Mouse (Mus musculus) bone marrow, adult 2 months (tissue): ENCODE measurements around the gene Pcsk2. TPM values are rescaled to one million over a fixed set of nuclear protein-coding genes. Genes with fewer than 3 reads are reported as not detected.

ENCODE experiments used
- H3K27ac ChIP-seq: fragments of 200-500 bp; 2 replicates; pipeline ENCODE4 v1.5.1; 2012; ENCODE audit warnings: low read depth, mild to moderate bottlenecking, control low read depth, inconsistent platforms, low read length; ENCODE audit not compliant: control insufficient read depth, poor library complexity, insufficient read depth
- H3K4me1 ChIP-seq: fragments of 200-500 bp; 2 replicates; pipeline ENCODE4 v1.6.1; 2011; ENCODE audit warnings: low read length; ENCODE audit not compliant: control insufficient read depth, insufficient read depth
- H3K4me3 ChIP-seq: fragments of 200-500 bp; replicated peaks from 2 replicates; pipeline ENCODE3; 2011; ENCODE audit warnings: mild to moderate bottlenecking, low read depth, low read length, control low read depth; ENCODE audit not compliant: control insufficient read depth
- CTCF ChIP-seq: fragments of 200-500 bp; IDR thresholded peaks from 2 replicates; pipeline ENCODE4 v1.5.1; 2011; ENCODE audit warnings: low read length, control low read depth; ENCODE audit not compliant: control insufficient read depth, insufficient read depth
- POLR2A ChIP-seq: fragments of 200-500 bp; IDR thresholded peaks from 2 replicates; pipeline ENCODE4 v1.6.1; 2011; ENCODE audit warnings: low read depth, mild to moderate bottlenecking, control low read depth, low read length, borderline replicate concordance; ENCODE audit not compliant: control insufficient read depth
- WGBS: fragments of 180-500 bp; shearing (Covaris S2); methylation state at CpG from one replicate; pipeline ENCODE4 v1.1.7; 2018; 5-methylcytosine and 5-hydroxymethylcytosine counted together
- polyA plus RNA-seq: library from polyadenylated mRNA; stranded (reverse); fragments of >200 nt; gene quantifications from 2 replicates; pipeline ENCODE4 v1.2.4, GENCODE M21; 2011; ENCODE audit warnings: low replicate concordance; ENCODE audit not compliant: missing spikeins, insufficient read depth, insufficient read length

Gene Pcsk2
- polyA plus RNA-seq, 1 experiment, result 0.97 TPM

GRCm38 (mm10) chr2:143702931-143703344 is 157.0 kb downstream of the Pcsk2 start:
- H3K4me3 ChIP-seq, result no peak overlapping the region
- TF ChIP-seq POLR2A (no peak), CTCF (no peak)
- H3K27ac ChIP-seq, result no peak overlapping the region
- no peaks in the 10 kb centered on the region for H3K4me1 ChIP-seq
- 78% methylated on average over 3 of the region's 3 CpGs for WGBS

DNA sequence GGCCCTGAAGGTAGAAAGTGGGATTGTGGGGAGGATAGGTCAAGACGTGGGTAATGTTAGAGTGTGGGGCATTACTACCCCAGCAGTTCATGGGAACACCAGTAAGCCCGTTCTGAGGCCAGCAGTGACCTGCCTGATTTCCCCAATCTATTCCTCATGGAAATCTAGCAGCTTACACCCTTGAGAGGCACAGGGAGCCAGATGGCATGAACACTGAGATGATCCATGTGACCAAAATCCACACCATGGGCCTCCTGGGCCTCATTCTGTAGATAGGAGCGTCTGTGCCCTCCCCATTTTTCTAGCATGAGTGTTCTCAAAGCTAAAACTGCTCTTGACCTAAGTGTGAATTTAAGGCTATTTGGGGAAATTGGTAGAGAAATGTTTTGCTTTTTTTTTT is 162.2 kb downstream of the Pcsk2 start:
- TF ChIP-seq CTCF, result no peak
- TF ChIP-seq POLR2A, result no peak
- WGBS, result 76% methylated on average over 3 of the region's 3 CpGs
- no peak overlapping the region for H3K4me3 ChIP-seq
- H3K4me1 ChIP-seq, result no peaks in the 10 kb centered on the region
- H3K27ac ChIP-seq, result no peak overlapping the region

- Histone ChIP-seq H3K4me3 (no peak overlapping the region), H3K27ac (no peak overlapping the region), H3K4me1 (no peaks in the 10 kb centered on the region)
- WGBS, result 24% methylated on average over 4 of the region's 4 CpGs
- TF ChIP-seq CTCF, result no peak
Observed at GRCm38 (mm10) chr2:143709249-143709648, 163.3 kb downstream of the Pcsk2 start.

DNA sequence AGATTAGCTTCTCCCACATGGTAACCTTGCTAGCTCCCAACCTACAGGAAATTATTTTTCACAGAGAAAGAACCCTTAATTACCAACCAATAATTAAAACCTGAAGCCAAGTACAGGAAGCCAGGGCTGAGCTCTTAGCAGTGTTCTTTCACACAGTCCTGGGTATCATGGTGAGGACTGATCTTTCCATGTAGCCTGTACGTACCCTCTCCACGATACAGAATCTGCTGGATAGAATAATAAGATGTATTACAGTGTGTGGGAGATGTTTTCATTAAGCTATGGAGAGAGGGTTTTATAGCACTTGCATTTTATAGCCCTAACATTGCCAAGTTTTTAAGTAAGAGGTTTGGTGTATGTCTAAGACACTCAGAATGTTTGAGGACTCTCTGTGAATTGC is 164.0 kb downstream of the Pcsk2 start:
- no peak overlapping the region for H3K4me3 ChIP-seq
- 76% methylated on average over 2 of the region's 2 CpGs for WGBS
- H3K27ac ChIP-seq, result no peak overlapping the region
- TF ChIP-seq CTCF (no peak), POLR2A (no peak)
- H3K4me1 ChIP-seq, result no peaks in the 10 kb centered on the region

DNA sequence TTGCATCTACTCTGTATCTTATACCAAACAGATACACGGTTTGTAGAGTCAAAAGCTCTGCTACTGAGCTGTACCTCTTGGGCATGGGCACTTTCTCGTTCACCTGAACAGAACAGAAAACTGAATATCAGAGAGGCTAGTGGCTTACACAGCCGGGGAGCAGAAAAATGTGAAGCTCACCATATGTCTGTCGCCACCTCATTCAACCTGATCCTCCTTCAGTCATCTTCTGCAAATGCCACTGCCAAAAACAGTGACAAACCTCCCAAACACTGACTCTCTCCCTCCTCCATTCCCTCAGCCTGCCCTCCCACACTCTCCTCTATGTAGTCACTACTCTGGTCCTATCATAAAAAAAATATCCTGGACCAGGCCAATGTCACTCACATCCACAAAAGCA is 165.9 kb downstream of the Pcsk2 start:
- TF ChIP-seq CTCF, result no peak
- no peak for TF ChIP-seq POLR2A
- no peak overlapping the region for H3K4me3 ChIP-seq
- H3K27ac ChIP-seq, result no peak overlapping the region
- 67% methylated on average over 4 of the region's 4 CpGs for WGBS
- H3K4me1 ChIP-seq, result no peaks in the 10 kb centered on the region

GRCm38 (mm10) chr2:143712901-143713300 is 166.9 kb downstream of the Pcsk2 start:
- H3K4me1 ChIP-seq, result no peaks in the 10 kb centered on the region
- no peak overlapping the region for H3K27ac ChIP-seq
- TF ChIP-seq POLR2A, result no peak
- no peak for TF ChIP-seq CTCF
- WGBS, result 66% methylated on average over 3 of the region's 3 CpGs
- no peak overlapping the region for H3K4me3 ChIP-seq

DNA sequence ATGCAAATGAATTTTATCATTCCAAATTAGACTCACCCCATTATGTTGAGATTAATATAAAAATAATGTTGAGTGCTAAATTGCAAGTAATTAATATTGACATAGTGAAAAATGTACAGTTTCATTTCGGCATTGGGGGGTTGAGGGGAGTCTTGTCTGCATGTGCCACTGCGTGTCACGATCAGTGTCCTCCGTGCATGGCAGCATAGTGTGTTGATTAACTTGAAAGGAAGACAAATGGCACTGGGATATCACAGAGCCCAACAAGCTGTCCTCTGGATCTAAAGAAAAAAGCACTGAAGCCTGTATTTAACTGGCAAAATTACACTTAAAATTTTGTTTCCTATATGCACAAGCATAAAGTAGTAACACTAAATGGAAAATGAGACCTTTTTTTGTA is 167.9 kb downstream of the Pcsk2 start:
- Histone ChIP-seq H3K27ac (no peak overlapping the region), H3K4me1 (no peaks in the 10 kb centered on the region), H3K4me3 (no peak overlapping the region)
- TF ChIP-seq POLR2A, result no peak
- no peak for TF ChIP-seq CTCF
- WGBS, result 80% methylated on average over 4 of the region's 4 CpGs

GRCm38 (mm10) chr2:143715110-143715509 is 169.2 kb downstream of the Pcsk2 start:
- Histone ChIP-seq H3K27ac (no peak overlapping the region), H3K4me3 (no peak overlapping the region), H3K4me1 (no peaks in the 10 kb centered on the region)
- 53% methylated on average over 4 of the region's 4 CpGs for WGBS
- TF ChIP-seq CTCF (no peak), POLR2A (no peak)

DNA sequence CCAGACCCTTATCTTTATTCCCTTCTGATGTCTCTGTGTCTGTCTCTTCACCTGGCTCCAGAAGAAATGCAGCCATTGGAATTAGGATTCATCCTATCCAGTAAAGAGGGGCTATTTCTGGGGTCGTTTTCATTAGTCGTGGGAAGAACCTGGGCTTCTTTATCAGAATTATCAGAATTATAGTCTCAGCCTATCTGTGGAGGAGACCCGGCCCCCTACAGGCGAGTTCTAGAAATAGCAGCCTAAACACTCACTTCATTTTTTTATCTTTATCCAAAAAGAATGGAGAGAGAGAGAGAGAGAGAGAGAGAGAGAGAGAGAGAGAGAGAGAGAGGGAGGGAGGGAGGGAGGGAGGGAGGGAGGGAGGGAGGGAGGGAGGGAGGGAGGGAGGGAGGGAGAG is 177.3 kb downstream of the Pcsk2 start:
- 18% methylated on average over 4 of the region's 4 CpGs for WGBS
- Histone ChIP-seq H3K27ac (no peak overlapping the region), H3K4me1 (no peaks in the 10 kb centered on the region), H3K4me3 (no peak overlapping the region)
- no peak for TF ChIP-seq CTCF
- no peak for TF ChIP-seq POLR2A
